Mouse (Mus musculus) embryonic stem cell, embryonic (primary cell): ENCODE data around the gene Col4a2.

ENCODE experiments used
- CTCF ChIA-PET, 4 experiments: fragments of 300-600 bp in 2 of 4; fragments of 350-600 bp in 2 of 4; sonication (Branson Sonifier 250); formaldehyde crosslinking; loops; one replicate each; lab custom pipeline; 2022; ENCODE audit warnings: inconsistent platforms in 2 of 4; lab: Charles Lee
- POLR2A ChIA-PET, 4 experiments: fragments of 300-600 bp in 2 of 4; fragments of 350-600 bp in 2 of 4; sonication (Branson Sonifier 250); formaldehyde crosslinking; loops; one replicate each; lab custom pipeline; 2022; ENCODE audit warnings: antibody characterized with exemption in 4 of 4, inconsistent platforms in 1 of 4; lab: Charles Lee

Col4a2 gene

DNA sequence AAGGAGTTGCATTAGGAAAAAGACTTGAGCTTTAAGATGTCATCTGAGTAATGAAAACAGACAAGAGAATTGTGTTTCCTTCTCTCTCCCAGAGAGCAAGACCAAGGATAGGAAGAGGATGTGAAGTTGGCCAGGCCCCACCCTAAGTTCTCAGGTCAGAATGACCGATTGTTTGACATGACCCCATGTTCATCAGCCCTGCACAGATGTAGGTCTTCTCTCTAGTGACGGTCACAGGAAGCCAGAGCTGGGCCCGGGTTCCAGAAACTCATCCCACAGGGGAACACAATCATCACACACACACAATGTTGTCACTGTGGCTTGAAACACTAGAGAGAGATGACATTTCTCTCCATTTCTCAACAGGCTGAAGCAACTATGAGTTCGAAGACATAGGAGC, 27.2 kb upstream of the Col4a2 start:
- POLR2A ChIA-PET = no interaction called here
- CTCF ChIA-PET = no interaction called here

DNA sequence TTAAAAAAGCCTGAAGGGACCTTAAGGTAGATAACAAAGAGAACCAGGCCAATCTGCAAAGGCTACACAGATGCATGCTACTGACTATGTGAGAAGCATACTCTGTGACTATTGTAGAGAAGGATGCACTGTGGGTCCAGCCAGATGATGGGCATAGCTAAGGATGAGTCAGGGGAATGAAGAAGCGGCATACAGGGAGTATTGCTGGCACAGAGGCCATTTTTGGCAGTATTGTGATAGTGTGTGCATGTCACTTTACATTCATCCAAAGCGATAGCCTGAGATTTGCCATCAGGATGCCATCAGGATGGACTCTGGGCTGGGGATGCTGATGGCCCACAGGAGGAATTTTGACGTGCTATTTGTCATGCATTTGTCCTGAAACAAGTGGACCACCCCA, 25.5 kb upstream of the Col4a2 start:
- ChIA-PET CTCF (no interaction called here), POLR2A (no interaction called here)

DNA sequence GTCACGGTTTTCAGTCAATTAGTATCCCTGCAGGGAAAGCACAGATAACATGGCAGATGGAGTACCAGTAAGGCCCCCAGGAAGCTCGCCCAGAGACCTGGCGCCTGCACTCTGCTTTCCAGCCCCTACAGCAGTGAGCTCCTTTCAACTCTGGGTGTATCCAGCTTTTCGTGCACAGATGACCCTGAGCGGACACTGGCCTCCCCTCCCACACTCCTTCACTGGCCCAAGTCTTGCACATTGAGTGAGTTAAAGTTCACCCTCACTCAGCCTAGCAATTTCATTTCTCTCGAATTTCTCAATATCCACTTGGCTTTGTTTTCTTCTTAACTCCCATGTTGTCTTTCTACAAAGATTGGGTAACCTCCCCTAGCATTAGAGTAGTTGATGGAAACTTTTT, 24.3 kb upstream of the Col4a2 start:
- POLR2A ChIA-PET = no interaction called here
- CTCF ChIA-PET = no interaction called here

DNA sequence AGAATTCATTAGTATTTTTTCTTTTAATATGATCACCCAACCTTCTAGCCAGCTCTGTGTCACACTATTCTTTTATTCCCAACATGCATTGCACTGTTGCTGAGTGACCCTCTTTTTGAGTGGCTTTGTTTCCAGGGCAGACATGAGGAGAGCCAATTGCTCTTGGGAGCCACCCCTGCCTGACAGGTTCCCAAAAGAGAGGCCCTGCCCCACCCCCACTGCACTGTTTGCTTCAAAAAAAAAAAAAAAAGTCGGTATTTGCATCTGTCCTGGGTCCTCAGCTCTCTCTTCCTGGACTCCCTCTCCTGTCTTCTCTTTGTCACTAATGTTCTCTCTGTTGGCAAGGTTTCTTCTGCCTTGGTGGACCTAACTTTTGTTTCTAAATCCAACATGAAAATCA, 22.1 kb upstream of the Col4a2 start:
- POLR2A ChIA-PET = interaction anchor here in 1 of 4 experiments (0.6 kb wide), 1 partner anchor 823 kb away, joined by 4 read pairs; no protein-coding TSS in a partner anchor
- CTCF ChIA-PET = no interaction called here

DNA sequence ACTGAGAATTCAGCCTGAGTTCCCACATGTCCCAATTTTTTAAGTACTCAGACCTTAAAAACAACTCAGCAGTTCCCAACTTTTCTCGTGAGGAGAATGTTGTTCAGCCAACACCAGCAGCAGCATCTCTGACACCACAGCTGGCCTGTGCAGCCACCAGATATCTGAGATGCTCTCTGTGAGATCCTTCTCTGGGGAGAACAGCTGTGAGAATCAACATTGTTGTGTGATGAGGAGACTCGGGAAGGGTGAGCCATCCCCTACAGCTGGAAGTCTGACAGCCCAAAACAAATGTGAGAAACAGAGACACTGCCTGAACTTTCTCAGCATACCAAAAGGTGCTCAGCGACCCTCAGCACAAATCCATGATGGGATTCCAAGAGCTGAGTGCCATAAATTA, 20.0 kb upstream of the Col4a2 start:
- ChIA-PET POLR2A (interaction anchor here in 3 of 4 experiments (0.6 to 0.7 kb wide), 3 partner anchors 10 to 116 kb away, joined by 3 to 6 read pairs (median 4); partner anchors contain the start of genes Col4a1 (in 1 of the 3) and Col4a2 (in 1 of the 3)), CTCF (interaction anchor here in 2 of 4 experiments (0.5 to 0.6 kb wide), 2 partner anchors 248 to 779 kb away, joined by 3 to 4 read pairs; no protein-coding TSS in a partner anchor)

DNA sequence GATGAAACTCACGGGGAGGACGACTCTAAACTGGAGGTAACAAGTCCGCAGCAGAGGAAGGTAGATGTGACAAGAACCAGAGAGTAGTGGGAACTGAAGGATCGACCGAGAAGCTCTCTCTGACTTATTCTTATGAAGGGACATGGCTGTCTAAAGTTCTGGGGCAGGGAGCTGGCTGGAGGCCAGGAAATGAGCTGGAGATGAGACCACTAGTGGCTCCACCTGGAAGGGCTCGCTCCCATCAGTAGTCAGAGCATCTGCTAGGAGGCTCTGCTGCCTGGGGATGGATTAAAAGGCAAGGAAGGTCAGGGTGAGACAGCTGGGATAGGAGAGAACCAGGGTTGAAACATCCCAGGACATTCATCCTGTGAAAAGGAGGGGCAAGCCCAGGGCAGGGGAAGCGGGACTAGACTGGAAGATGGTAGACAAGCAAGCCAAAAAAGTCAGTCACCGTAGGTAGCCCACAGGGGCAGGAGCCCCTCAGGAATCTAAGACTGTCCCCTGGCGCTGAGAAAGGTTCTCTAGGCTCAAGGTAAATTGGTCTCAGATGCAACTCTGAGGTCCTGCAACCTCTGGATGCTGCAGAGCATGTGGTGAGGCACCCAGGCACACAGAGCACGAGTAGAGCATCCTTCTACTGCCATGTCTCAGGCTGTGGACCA, 16.2 kb upstream of the Col4a2 start:
- ChIA-PET POLR2A (interaction anchor here in 2 of 4 experiments (1.1 to 2.0 kb wide), 4 partner anchors 12 to 17 kb away, joined by 3 to 6 read pairs (median 4); partner anchors contain the start of genes Col4a1 (in 2 of the 2) and Col4a2 (in 2 of the 2)), CTCF (interaction anchor here in 1 of 4 experiments (0.9 kb wide), 1 partner anchor 42 kb away, joined by 3 read pairs; no protein-coding TSS in a partner anchor)

DNA sequence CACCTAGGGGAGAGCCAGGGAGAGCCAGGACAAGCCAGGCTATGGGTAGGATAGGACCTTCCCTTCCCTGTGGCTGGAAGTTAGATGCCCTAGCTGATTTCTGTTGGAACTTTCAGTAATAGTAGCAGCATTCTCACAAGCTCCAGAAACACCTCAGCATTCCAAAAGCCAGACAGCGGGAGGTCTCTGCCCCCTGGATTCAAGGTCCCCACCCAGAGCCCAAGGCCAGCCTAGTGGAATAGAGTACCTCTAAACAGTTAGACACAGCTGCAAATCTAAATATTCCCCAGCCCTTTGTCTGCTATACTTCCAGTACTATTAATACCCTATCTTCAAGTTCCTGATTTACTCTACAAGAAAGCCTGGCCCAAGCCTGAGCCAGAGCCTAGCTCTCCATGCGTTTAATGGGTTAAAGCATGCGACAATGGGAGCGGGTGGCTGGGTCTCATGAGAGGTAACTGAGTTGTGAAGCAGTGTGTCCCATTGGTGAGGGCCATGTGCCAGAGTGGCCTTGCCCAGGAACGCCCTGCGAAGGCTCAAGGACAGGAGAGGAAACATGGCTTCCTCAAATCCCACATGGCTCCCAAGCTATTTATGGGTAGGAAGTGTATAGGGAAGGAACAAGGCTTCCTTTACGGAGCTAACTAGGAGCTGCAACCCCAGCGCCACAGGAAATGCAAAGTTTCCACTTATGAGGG, 15.3 kb upstream of the Col4a2 start:
- ChIA-PET POLR2A (interaction anchor here (0.5 to 2.0 kb wide), 6 partner anchors 11 to 621 kb away, joined by 3 to 6 read pairs (median 4); partner anchors contain the start of genes Col4a1 (in 2 of the 4) and Col4a2 (in 2 of the 4)), CTCF (interaction anchor here in 1 of 4 experiments (0.5 kb wide), 1 partner anchor 228 kb away, joined by 13 read pairs; no protein-coding TSS in a partner anchor)

DNA sequence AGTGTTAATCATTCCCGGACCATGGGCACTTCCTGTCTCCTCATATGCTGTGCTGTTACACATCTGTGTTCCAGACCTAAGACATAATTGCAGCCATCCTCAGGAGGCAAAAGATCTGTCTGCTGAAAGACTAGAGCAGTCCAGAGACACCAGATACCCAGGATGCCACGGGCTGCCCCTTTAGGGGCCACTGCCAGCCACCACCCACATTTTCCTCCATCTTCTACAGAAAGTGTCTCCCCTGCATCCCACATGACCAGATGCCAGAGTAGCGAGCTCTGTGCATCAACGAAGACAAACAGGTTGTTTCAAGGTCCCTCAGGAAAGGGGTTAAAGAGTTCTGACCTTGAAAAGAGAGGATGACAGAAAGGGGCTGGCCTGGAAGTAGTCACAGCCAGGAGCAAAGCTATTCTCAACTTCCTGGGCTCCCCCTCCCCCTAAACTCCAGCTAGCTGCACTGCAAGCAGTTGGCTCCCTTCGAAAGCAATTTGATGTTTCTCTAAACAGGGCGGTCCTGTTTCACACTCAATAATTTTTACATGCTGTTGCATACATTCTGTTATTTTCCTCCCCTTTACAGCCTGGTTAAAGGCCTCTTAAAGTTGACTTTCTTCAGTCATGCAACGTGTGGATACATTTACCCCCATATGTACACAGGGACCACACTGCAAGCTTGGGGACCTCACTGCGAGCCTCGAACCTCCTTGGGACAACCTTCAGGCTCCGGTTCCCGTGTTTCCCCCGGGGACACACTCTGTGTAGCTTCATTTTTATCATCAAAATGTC, 13.9 kb upstream of the Col4a2 start:
- POLR2A ChIA-PET = interaction anchor here (0.6 to 2.0 kb wide), 6 partner anchors 9 to 72 kb away, joined by 3 to 6 read pairs (median 4); partner anchors contain the start of genes Col4a1 (in 2 of the 4) and Col4a2 (in 2 of the 4)
- CTCF ChIA-PET = interaction anchor here in 1 of 4 experiments (0.8 kb wide), 1 partner anchor 896 kb away, joined by 3 read pairs; no protein-coding TSS in a partner anchor

DNA sequence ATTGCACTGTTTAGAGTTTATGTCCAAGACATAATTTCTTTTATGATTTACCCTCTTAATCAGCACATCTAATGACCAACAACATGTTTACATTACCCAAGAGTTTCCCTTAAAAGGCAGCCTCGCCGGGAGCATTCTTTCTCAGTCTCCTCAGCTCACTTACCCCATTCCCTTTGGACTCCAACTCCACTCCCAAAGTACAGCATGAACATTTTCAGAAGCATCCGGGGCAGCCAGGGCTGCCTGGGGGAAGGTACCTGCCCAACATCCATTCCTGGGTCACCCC, 13.3 kb upstream of the Col4a2 start:
- POLR2A ChIA-PET = interaction anchor here in 3 of 4 experiments (1.0 to 1.4 kb wide), 4 partner anchors 9 to 30 kb away, joined by 3 to 4 read pairs (median 4); partner anchors contain the start of genes Col4a1 (in 2 of the 3) and Col4a2 (in 2 of the 3)
- CTCF ChIA-PET = interaction anchor here in 1 of 4 experiments (0.8 kb wide), 1 partner anchor 896 kb away, joined by 3 read pairs; no protein-coding TSS in a partner anchor

DNA sequence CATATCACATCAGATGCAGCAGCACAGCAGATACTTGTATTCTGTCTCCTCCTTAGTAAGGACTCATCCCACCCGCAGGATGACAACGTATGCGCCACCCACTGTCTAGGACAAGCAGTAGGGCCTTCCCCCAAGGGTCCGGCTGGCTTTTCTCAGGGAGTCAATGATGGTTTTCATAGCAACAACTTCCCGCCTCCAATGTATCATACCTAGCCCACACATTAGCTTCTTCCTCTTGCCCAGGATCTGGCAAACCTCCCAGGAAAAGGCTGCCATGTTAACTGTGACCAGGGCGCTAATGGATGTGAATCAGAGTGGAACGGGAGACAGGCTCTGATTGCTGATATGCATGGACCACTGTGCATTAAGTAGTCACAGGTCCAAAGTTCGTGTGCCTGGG, 12.2 kb upstream of the Col4a2 start:
- ChIA-PET POLR2A (no interaction called here), CTCF (no interaction called here)

DNA sequence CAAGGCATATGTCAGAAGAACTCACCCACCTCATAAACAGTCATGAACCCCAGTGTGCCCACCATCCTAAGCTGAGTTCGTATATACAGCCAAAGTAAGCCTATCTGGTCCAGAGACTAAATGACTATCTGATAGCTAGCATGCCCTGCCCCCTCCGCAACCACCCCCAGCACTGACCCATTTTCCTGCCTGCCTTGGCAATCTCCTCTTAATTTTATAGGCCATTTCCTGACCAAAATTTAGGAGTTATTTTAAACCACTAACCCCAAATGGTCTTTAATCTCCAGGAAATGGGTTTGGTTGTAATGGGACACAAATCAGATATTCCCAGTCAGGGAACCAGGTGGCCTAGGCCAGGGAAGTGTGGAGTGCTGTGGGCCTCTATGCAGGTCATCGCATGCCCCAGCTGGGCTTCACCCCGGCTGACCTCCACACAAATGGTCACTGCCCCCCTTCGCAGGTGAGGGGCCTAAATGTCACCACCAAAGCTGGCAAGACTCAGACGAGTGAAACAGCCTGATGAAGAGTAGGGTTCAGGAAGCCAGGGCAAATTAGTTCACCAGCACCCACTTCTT, 8.5 kb upstream of the Col4a2 start:
- POLR2A ChIA-PET = interaction anchor here in 1 of 4 experiments (1.4 kb wide), 1 partner anchor 9 kb away, joined by 3 read pairs; the partner anchor contains the start of genes Col4a1 and Col4a2
- CTCF ChIA-PET = interaction anchor here in 1 of 4 experiments (1.3 kb wide), 1 partner anchor 51 kb away, joined by 4 read pairs; no protein-coding TSS in a partner anchor

DNA sequence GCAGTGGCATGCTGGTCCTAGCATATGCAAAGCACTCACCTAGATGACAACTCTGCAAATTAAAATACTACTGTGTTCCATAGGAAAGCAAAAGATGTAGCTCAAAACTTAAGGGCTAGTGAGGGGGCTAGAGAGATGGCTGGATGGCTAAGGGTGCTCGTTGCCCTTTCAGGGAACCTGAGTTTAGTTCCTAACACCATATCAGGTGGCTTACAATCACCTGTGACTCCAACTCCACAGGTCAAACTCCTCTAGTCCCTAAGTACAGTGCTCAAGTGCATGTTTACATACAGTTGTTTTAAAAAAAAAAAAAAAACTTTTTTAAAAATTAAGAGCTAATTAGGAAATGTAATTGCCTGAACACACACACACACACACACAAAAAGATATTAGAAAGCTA, 7.1 kb upstream of the Col4a2 start:
- POLR2A ChIA-PET = interaction anchor here in 2 of 4 experiments (0.7 to 1.1 kb wide), 3 partner anchors 22 to 885 kb away, joined by 3 read pairs; no protein-coding TSS in a partner anchor
- CTCF ChIA-PET = interaction anchor here in 2 of 4 experiments (0.6 kb wide), 2 partner anchors 118 to 352 kb away, joined by 3 to 4 read pairs; no protein-coding TSS in a partner anchor

DNA sequence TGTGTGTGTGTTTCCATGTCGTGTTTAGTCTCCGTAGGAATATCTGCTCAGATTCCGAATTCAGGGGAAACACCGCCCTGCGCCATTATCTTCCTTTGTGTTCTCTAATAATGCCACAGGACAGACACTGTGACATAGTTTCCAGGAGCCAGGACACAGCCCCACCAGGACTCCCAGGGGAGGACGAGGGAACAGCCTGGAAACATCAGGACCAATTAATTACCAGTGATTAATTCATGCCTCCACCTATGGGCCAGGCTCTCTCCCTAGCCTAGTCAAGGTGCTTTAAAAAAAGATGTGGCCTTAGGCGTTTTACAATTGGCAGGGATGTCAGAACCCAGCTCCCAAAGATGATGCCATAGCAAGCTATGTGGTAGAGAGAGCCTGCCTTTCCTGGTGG, 5.2 kb upstream of the Col4a2 start:
- CTCF ChIA-PET = no interaction called here

DNA sequence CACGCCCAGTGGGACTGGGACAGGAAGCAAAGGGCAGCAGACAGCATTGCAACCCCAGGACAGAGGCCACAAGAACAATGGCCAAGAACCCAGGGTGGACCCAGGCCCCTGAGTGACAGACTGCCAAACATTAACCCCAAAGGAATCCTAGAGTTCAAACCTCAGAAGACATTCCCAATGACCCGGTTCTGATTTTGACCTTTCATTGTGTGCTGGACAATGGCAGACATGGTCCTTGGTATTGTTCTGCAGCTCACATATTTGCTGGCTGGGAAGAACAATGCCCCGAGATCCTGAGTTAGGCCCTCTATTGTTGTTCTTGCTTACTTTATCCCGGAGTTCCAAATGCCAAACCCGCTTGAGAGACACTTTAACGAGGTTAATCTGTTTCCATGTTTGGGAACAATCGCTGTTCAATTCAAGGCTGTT, 4.0 kb upstream of the Col4a2 start:
- POLR2A ChIA-PET = interaction anchor here in 3 of 4 experiments (0.8 to 2.1 kb wide), 6 partner anchors 8 to 77 kb away, joined by 3 to 6 read pairs (median 3); no protein-coding TSS in a partner anchor
- CTCF ChIA-PET = no interaction called here

More for the DNA sequence above, 5.2 kb upstream of the Col4a2 start:
- POLR2A ChIA-PET = interaction anchor here in 2 of 4 experiments (0.8 to 2.1 kb wide), 5 partner anchors 8 to 31 kb away, joined by 3 to 6 read pairs (median 3); no protein-coding TSS in a partner anchor

DNA sequence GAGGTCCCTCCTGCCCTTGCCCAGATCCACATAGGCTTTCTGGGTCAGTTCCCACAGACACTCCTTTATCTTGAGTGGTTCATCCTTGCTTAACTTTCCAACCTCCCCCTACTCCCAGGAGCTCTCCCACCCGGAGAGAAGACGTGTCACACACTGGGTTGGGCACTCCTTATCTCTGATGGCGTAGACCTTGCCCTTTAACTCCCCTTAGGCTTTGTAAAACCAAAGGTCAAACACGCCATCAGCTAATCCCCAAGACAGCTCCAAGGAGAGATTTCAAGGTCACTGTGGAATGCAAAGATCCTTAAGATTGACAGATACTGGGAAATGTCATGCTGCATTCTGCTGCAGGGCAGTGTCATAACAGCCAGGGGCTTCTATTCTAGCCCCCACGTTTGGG, 3.4 kb upstream of the Col4a2 start:
- ChIA-PET CTCF (no interaction called here), POLR2A (interaction anchor here in 2 of 4 experiments (0.6 to 2.1 kb wide), 4 partner anchors 12 to 76 kb away, joined by 3 to 6 read pairs (median 4); no protein-coding TSS in a partner anchor)

DNA sequence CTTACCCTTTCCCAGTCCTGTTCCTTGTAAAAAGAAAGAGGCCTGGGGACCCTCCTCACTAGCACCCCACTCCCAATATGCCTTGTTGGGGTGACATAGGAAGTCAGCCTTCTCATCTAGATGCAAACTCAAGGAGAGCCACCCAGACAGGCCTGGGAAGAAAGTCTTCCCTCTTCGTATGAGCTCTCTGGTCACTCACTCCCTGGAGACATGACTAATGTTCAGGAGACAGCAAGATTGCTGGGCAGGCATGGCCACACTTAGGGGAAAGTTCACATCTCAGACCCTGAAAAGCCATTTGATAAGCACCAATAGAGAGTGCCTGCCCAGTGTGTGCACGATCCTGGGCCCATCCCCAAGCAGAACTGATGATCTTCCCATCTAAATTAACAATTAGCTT, 2.6 kb upstream of the Col4a2 start:
- ChIA-PET CTCF (interaction anchor here in 1 of 4 experiments (1.3 kb wide), 1 partner anchor 57 kb away, joined by 4 read pairs; no protein-coding TSS in a partner anchor), POLR2A (interaction anchor here in 1 of 4 experiments (0.6 kb wide), 1 partner anchor 446 kb away, joined by 3 read pairs; no protein-coding TSS in a partner anchor)

DNA sequence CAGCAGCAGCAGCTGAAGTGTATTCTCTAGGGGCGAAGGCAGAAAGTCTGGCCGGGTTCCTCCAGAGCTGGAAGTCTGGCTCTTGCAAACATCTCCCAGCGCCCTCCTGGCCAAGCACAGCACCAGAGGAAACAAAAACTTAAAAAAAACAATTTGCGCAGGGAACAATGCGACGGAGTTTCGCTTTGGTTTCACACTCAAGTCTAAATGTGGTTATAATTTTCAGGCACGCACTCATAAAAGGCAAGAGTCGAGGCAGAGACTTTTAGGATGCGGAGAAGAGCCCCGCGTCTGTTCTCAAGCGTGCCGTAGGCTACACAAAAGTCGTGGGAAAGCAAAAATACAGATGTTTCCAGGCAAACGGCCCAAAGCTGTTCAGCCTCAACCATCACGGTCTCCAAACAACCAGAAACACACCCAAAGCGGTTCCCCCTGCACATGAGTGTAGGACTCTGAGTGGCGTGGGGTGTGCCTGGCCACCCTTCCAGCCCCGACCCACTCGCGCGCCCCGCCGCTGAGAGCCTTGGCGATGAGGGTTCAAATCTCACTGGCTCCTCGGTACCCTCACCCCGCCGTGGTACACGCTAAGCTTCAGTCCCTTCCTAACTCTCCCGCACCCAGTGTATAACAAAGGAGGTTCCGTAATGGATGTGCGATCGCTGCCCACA, 790 bp upstream of the Col4a2 start:
- CTCF ChIA-PET = interaction anchor here in 1 of 4 experiments (1.5 kb wide), 1 partner anchor 58 kb away, joined by 8 read pairs; no protein-coding TSS in a partner anchor

More for the DNA sequence above, 790 bp upstream of the Col4a2 start:
- POLR2A ChIA-PET = interaction anchor here in 3 of 4 experiments (0.6 to 3.1 kb wide), 26 partner anchors 7 to 1474 kb away, joined by 3 to 12 read pairs (median 4); partner anchors contain the start of gene Ing1 (in 1 of the 3)
